Mouse (Mus musculus): ENCODE results near the gene Amhr2.

Amhr2 gene

GRCm38 (mm10) chr15:102473246-102473645 is 28.1 kb downstream of the Amhr2 start:
- DNase-seq = no peak

- no peak for DNase-seq
Measured at GRCm38 (mm10) chr15:102474520-102474919, 29.4 kb downstream of the Amhr2 start.

GRCm38 (mm10) chr15:102483136-102483535 is 38.0 kb downstream of the Amhr2 start:
- DNase-seq = no peak

- DNase-seq = no peak
Measured at GRCm38 (mm10) chr15:102485853-102486252, 40.7 kb downstream of the Amhr2 start.

- no peak for DNase-seq
Measured at GRCm38 (mm10) chr15:102487664-102488063, 42.5 kb downstream of the Amhr2 start.

- no peak for DNase-seq
Measured at GRCm38 (mm10) chr15:102498322-102498721, 53.2 kb downstream of the Amhr2 start.

GRCm38 (mm10) chr15:102499370-102499769 is 54.2 kb downstream of the Amhr2 start:
- DNase-seq = no peak

GRCm38 (mm10) chr15:102499851-102500250 is 54.7 kb downstream of the Amhr2 start:
- DNase-seq = no peak

- DNase-seq = no peak
Measured at GRCm38 (mm10) chr15:102500479-102500878, 55.3 kb downstream of the Amhr2 start.

GRCm38 (mm10) chr15:102501084-102501814 is 56.1 kb downstream of the Amhr2 start:
- no peak for DNase-seq

GRCm38 (mm10) chr15:102502254-102502840 is 57.2 kb downstream of the Amhr2 start:
- DNase-seq = no peak

- no peak for DNase-seq
Measured at GRCm38 (mm10) chr15:102503447-102503846, 58.3 kb downstream of the Amhr2 start, which contains the start of gene Gm10337. TSS of gene Gm10337 (plus strand) at chr15:102503722.

Measured in right cerebral cortex, postnatal 14 days (tissue).